Mouse (Mus musculus): ENCODE measurements around the gene Slc36a2. TPM values are rescaled to one million over a fixed set of nuclear protein-coding genes. Genes with fewer than 3 reads are reported as not detected.

Slc36a2 gene
- polyA plus RNA-seq, 1 experiment from 2014 or later: 8.8 TPM

- Histone ChIP-seq H3K9me3 (ENCODE audit: control insufficient read depth, low read length) (no peaks in the 10 kb centered on the region), H3K4me1 (replicated peaks; ENCODE audit: control insufficient read depth, insufficient read depth, low read length) (no peaks in the 10 kb centered on the region), H3K4me3 (ENCODE audit: low read length) (no peak overlapping the region), H3K36me3 (ENCODE audit: control insufficient read depth, insufficient read depth, low read length) (no peaks in the 10 kb centered on the region), H3K9ac (ENCODE audit: low read length) (no peak overlapping the region), H3K4me2 (ENCODE audit: low read depth, low read length) (no peak overlapping the region), H3K27ac (ENCODE audit: low read length) (no peak overlapping the region), H3K27me3 (ENCODE audit: control insufficient read depth, insufficient read depth, low read depth, low read length) (no peaks in the 10 kb centered on the region)
- WGBS: 55% methylated on average over 8 of the region's 8 CpGs
- ATAC-seq (ENCODE audit: low read depth): peak; percentile 15; the same call in 1 of the 2 replicates
These were observed 13.0 kb upstream of the Slc36a2 start for GRCm38 (mm10) chr11:55197740-55198510.

GRCm38 (mm10) chr11:55197086-55197485 lies 12.2 kb upstream of the Slc36a2 start:
- no peaks in the 10 kb centered on the region for H3K36me3 ChIP-seq (ENCODE audit: control insufficient read depth, insufficient read depth, low read length)
- WGBS: 52% methylated on average over 6 of the region's 6 CpGs
- H3K27ac ChIP-seq (ENCODE audit: low read length): no peak overlapping the region
- no peak overlapping the region for H3K4me3 ChIP-seq (ENCODE audit: low read length)
- H3K9me3 ChIP-seq (ENCODE audit: control insufficient read depth, low read length): no peaks in the 10 kb centered on the region
- no peak overlapping the region for H3K9ac ChIP-seq (ENCODE audit: low read length)
- H3K4me2 ChIP-seq (ENCODE audit: low read depth, low read length): no peak overlapping the region
- H3K27me3 ChIP-seq (ENCODE audit: control insufficient read depth, insufficient read depth, low read depth, low read length): no peaks in the 10 kb centered on the region
- H3K4me1 ChIP-seq (replicated peaks; ENCODE audit: control insufficient read depth, insufficient read depth, low read length): no peaks in the 10 kb centered on the region
- ATAC-seq (ENCODE audit: low read depth): no peak

DNA sequence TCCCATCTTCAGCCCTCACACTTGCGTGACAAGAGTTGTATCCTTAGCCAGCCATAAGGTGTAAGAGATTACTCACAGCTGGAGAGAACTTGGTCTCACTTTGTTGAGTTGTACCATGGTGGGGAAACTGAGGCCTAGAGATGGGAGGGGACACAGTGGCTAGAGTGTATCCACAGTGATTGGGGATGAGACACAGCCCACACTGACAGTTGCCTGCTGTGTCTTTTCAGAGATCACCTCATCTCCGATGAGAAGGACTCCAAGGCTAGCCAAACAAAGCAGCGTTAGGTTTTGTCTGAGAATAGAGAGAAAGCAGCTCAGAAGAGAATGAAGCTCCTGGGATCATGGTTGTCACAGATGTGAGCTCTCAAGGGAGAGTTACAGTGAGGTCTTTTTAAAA lies 5.3 kb upstream of the Slc36a2 start:
- Histone ChIP-seq H3K9me3 (ENCODE audit: control insufficient read depth, low read length) (no peaks in the 10 kb centered on the region), H3K9ac (ENCODE audit: low read length) (no peak overlapping the region), H3K36me3 (ENCODE audit: control insufficient read depth, insufficient read depth, low read length) (no peaks in the 10 kb centered on the region), H3K27me3 (ENCODE audit: control insufficient read depth, insufficient read depth, low read depth, low read length) (no peaks in the 10 kb centered on the region), H3K4me2 (ENCODE audit: low read depth, low read length) (no peak overlapping the region), H3K27ac (ENCODE audit: low read length) (no peak overlapping the region), H3K4me1 (replicated peaks; ENCODE audit: control insufficient read depth, insufficient read depth, low read length) (no peaks in the 10 kb centered on the region; the same call in 1 of the 2 replicates), H3K4me3 (ENCODE audit: low read length) (no peak overlapping the region)
- ATAC-seq (ENCODE audit: low read depth): peak; percentile 82
- WGBS: 57% methylated on average over 3 of the region's 3 CpGs

- Histone ChIP-seq H3K9me3 (ENCODE audit: control insufficient read depth, low read length) (no peaks in the 10 kb centered on the region), H3K4me2 (ENCODE audit: low read depth, low read length) (no peak overlapping the region), H3K4me3 (ENCODE audit: low read length) (no peak overlapping the region), H3K4me1 (replicated peaks; ENCODE audit: control insufficient read depth, insufficient read depth, low read length) (peaks cover 3% of the 10 kb centered on the region), H3K27ac (ENCODE audit: low read length) (no peak overlapping the region), H3K36me3 (ENCODE audit: control insufficient read depth, insufficient read depth, low read length) (no peaks in the 10 kb centered on the region), H3K9ac (ENCODE audit: low read length) (no peak overlapping the region), H3K27me3 (ENCODE audit: control insufficient read depth, insufficient read depth, low read depth, low read length) (no peaks in the 10 kb centered on the region)
- ATAC-seq (ENCODE audit: low read depth): no peak
- WGBS: 76% methylated on average over 6 of the region's 6 CpGs
These were observed 2.9 kb upstream of the Slc36a2 start for GRCm38 (mm10) chr11:55187777-55188176.

- 72% methylated on average over 4 of the region's 4 CpGs for WGBS
- Histone ChIP-seq H3K9ac (ENCODE audit: low read length) (no peak overlapping the region), H3K27ac (ENCODE audit: low read length) (no peak overlapping the region), H3K4me1 (replicated peaks; ENCODE audit: control insufficient read depth, insufficient read depth, low read length) (peaks cover 3% of the 10 kb centered on the region), H3K9me3 (ENCODE audit: control insufficient read depth, low read length) (no peaks in the 10 kb centered on the region), H3K4me3 (ENCODE audit: low read length) (no peak overlapping the region), H3K36me3 (ENCODE audit: control insufficient read depth, insufficient read depth, low read length) (no peaks in the 10 kb centered on the region), H3K4me2 (ENCODE audit: low read depth, low read length) (no peak overlapping the region), H3K27me3 (ENCODE audit: control insufficient read depth, insufficient read depth, low read depth, low read length) (no peaks in the 10 kb centered on the region)
- no peak for ATAC-seq (ENCODE audit: low read depth)
These were observed 2.4 kb upstream of the Slc36a2 start for GRCm38 (mm10) chr11:55187292-55187691.

DNA sequence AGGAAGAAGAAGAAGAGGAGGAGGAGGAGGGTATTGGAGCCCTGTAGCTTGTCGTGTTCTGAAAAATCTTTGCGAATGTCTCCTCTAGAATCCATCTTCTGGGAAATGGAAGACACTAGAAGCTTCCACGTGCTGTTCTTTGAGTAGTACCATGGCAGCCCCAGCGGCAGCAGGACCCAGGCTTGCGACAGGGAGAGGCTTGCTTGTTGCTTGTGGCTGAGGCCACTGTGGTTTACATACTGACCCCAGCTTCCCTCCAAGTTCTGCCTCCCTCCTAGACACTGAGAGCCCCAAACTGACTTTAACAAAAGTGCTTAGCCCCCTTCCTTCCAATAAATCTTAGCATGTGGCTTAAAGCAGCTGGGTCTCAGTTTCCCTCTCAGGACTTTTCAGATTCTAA lies 631 bp downstream of the Slc36a2 start:
- peaks cover 3% of the 10 kb centered on the region; the same call in 1 of the 2 replicates for H3K4me1 ChIP-seq (replicated peaks; ENCODE audit: control insufficient read depth, insufficient read depth, low read length)
- H3K4me3 ChIP-seq (ENCODE audit: low read length): no peak overlapping the region
- H3K4me2 ChIP-seq (ENCODE audit: low read depth, low read length): no peak overlapping the region
- no peaks in the 10 kb centered on the region for H3K9me3 ChIP-seq (ENCODE audit: control insufficient read depth, low read length)
- H3K27me3 ChIP-seq (ENCODE audit: control insufficient read depth, insufficient read depth, low read depth, low read length): no peaks in the 10 kb centered on the region
- H3K27ac ChIP-seq (ENCODE audit: low read length): no peak overlapping the region; the same call in 1 of the 2 replicates
- H3K36me3 ChIP-seq (ENCODE audit: control insufficient read depth, insufficient read depth, low read length): no peaks in the 10 kb centered on the region
- no peak for ATAC-seq (ENCODE audit: low read depth)
- 79% methylated on average over 5 of the region's 5 CpGs for WGBS
- H3K9ac ChIP-seq (ENCODE audit: low read length): no peak overlapping the region

GRCm38 (mm10) chr11:55183124-55183523 lies 1.8 kb downstream of the Slc36a2 start:
- Histone ChIP-seq H3K4me2 (ENCODE audit: low read depth, low read length) (no peak overlapping the region), H3K9ac (ENCODE audit: low read length) (no peak overlapping the region), H3K9me3 (ENCODE audit: control insufficient read depth, low read length) (no peaks in the 10 kb centered on the region), H3K27ac (ENCODE audit: low read length) (peak overlapping the region; percentile 66), H3K4me3 (ENCODE audit: low read length) (no peak overlapping the region), H3K27me3 (ENCODE audit: control insufficient read depth, insufficient read depth, low read depth, low read length) (no peaks in the 10 kb centered on the region), H3K36me3 (ENCODE audit: control insufficient read depth, insufficient read depth, low read length) (no peaks in the 10 kb centered on the region), H3K4me1 (replicated peaks; ENCODE audit: control insufficient read depth, insufficient read depth, low read length) (peaks cover 3% of the 10 kb centered on the region; the same call in 1 of the 2 replicates)
- WGBS: 29% methylated on average over 7 of the region's 7 CpGs
- ATAC-seq (ENCODE audit: low read depth): peak; percentile 83

DNA sequence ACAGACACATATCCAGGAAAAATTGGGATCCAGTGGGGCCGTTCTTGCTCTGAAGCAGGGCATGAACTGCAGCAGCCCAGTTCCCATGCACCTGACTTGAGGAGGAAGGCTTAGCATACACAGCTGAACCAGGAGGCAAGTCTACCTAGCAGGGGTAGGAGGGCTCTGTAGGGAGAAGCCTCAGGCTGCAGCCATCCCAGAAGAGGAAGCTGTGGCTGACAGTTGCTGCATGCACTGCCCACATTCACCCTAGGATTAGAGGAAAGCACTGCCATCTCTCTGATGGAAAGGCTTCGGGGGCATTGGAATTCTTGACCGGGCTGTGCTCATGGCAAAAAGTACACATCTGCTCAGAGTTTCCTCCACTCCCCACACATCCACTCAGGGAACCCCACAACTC lies 5.0 kb downstream of the Slc36a2 start:
- H3K36me3 ChIP-seq (ENCODE audit: control insufficient read depth, insufficient read depth, low read length): no peaks in the 10 kb centered on the region
- no peak overlapping the region for H3K27ac ChIP-seq (ENCODE audit: low read length)
- H3K4me3 ChIP-seq (ENCODE audit: low read length): no peak overlapping the region
- no peak for ATAC-seq (ENCODE audit: low read depth)
- 90% methylated on average over 3 of the region's 3 CpGs for WGBS
- peaks cover 3% of the 10 kb centered on the region; the same call in 1 of the 2 replicates for H3K4me1 ChIP-seq (replicated peaks; ENCODE audit: control insufficient read depth, insufficient read depth, low read length)
- no peaks in the 10 kb centered on the region for H3K9me3 ChIP-seq (ENCODE audit: control insufficient read depth, low read length)
- H3K27me3 ChIP-seq (ENCODE audit: control insufficient read depth, insufficient read depth, low read depth, low read length): no peaks in the 10 kb centered on the region
- no peak overlapping the region for H3K4me2 ChIP-seq (ENCODE audit: low read depth, low read length)
- H3K9ac ChIP-seq (ENCODE audit: low read length): no peak overlapping the region

GRCm38 (mm10) chr11:55178830-55179229 lies 6.0 kb downstream of the Slc36a2 start:
- H3K4me3 ChIP-seq (ENCODE audit: low read length): no peak overlapping the region
- no peaks in the 10 kb centered on the region for H3K27me3 ChIP-seq (ENCODE audit: control insufficient read depth, insufficient read depth, low read depth, low read length)
- H3K9me3 ChIP-seq (ENCODE audit: control insufficient read depth, low read length): no peaks in the 10 kb centered on the region
- no peak overlapping the region for H3K9ac ChIP-seq (ENCODE audit: low read length)
- WGBS: 73% methylated on average over 4 of the region's 4 CpGs
- no peaks in the 10 kb centered on the region for H3K36me3 ChIP-seq (ENCODE audit: control insufficient read depth, insufficient read depth, low read length)
- H3K27ac ChIP-seq (ENCODE audit: low read length): no peak overlapping the region
- H3K4me1 ChIP-seq (replicated peaks; ENCODE audit: control insufficient read depth, insufficient read depth, low read length): peaks cover 3% of the 10 kb centered on the region; the same call in 1 of the 2 replicates
- no peak overlapping the region for H3K4me2 ChIP-seq (ENCODE audit: low read depth, low read length)
- no peak for ATAC-seq (ENCODE audit: low read depth)
